Mouse (Mus musculus) testis, adult 2 months (tissue): ENCODE results near the gene Atg4a-ps.

Experiments used
- CTCF ChIP-seq: fragments of 200-500 bp; IDR thresholded peaks from 2 replicates; pipeline ENCODE4 v1.5.1; 2012; ENCODE audit warnings: low read depth, mild to moderate bottlenecking, inconsistent platforms, low read length, moderate library complexity; ENCODE audit not compliant: control insufficient read depth, insufficient read depth, insufficient replicate concordance
- POLR2A ChIP-seq: fragments of 200-500 bp; IDR thresholded peaks from 2 replicates; pipeline ENCODE4 v1.6.1; 2012; ENCODE audit warnings: low read depth, mild to moderate bottlenecking, inconsistent platforms, low read length, moderate library complexity; ENCODE audit not compliant: control insufficient read depth

DNA sequence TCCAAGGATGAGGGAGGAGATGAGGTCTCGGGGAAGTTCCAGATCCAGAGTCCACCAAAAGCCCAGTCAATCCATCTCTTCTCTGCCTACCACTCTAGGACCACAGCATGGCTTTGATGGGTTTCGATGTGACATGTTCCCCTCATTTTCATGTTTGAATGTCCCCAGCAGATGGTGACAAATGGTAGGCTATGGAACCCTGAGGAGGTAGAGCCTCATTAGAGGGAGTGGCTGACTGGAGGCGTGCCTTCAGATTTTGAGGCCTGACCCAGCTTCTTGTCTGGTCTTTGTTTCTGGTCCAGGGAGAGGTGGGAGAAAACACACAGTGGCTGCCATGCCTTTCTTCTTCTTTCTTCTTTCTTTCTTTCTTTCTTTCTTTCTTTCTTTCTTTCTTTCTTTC, 44.6 kb upstream of the Atg4a-ps start:
- TF ChIP-seq POLR2A (no peak), CTCF (no peak)
